Mouse (Mus musculus) cerebellum, adult 11 months (tissue): Measurements from ENCODE around the gene Tshz2.

Experiments used
- DNase-seq: peaks from one replicate; pipeline ENCODE4 v3.0.0; 2022

The Tshz2 gene

DNA sequence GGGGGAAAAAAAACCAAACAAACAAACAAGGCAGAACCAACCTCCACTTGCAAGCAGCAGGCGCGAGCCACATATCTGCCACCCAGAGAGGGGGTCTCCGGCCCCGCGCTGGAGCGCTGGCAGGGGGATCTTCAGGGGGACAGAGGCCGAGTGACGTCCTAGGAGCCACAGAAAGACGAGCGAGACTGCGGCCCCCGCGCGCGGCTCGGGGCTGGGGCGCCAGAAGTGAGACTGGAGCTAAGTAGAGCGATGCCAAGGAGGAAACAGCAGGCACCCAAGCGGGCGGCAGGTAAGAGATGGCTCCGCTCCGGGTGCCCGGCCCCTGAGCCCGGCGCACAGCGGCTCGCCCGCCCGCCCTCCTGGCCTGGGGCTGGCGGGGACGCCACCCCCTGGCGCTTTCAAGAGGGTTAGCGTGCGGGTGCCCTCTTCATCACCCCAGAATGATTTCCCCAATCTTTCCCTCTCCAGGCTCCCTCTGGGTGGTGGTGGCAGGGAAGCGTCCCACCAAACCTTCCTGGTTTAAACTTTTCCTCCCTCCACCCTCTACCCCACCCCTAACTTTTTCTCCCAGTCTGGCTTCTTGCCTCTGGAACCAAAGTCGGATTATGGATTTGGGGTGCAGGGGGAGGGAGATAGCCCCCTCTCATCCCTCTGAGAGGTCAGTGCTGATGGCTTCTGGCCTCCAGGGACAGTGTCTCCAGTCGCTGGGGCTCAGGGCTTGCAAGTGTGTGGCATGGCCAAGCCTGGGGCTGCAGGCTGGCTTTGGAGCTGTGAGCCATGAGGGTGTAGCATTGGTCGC, 877 bp downstream of the Tshz2 start:
- no peak for DNase-seq

DNA sequence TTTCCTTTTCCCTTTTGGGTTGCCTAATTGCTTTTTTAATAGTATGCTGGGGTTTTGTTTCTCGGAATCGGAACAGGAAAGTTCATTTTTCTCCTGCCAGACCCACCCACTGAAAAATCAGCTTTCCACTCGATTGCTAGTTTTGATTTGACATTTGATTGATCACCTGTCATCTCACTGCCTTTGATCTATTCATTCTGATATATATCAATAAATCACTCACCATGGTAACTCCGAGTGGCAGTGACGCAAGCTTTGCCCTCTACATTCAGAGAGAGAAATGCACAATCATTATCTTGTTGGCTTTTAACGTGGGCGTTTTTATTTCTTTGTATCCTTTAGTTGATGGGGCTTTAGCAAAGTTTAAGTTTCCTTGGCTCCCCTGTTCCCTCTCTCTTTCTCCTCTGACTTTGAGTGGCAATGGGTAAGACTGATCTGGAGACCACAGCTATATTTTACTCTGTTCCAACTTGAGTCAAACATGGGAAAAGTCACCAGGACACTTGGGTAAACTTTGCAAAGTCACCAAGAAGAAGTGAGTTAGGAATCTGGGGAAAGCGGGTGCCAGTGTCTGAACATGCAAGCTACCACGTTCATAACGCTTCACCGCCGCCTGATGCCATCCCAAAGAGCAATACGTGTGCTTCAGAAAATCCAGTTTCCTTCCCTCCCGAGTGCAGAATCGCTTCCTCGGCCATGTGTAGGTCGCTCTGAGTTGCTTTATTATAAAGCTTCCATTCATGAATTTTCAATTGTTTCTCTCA, 2.0 kb downstream of the Tshz2 start:
- no peak for DNase-seq

- DNase-seq: no peak
These were observed 2.6 kb downstream of the Tshz2 start for GRCm38 (mm10) chr2:169635428-169635827.

DNA sequence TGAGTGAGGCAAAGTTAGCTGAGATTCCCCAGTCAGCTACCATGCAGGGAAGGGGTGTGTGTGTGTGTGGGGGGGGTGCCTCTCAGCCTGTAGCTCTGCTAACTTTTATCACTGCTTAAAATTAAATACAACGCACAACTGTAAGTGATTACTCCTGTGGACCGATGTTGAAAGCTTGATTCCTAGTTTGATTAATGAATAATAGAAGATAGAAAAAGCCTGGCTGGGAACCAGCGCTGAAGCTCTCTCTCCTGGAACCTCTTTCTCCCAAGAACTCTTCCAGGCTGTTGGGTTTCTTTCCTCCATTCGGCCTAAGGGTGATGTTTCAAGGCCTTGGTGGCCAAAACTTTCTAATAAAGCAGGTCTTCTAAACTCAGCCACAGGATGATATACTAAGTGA, 3.6 kb downstream of the Tshz2 start:
- DNase-seq: no peak

DNA sequence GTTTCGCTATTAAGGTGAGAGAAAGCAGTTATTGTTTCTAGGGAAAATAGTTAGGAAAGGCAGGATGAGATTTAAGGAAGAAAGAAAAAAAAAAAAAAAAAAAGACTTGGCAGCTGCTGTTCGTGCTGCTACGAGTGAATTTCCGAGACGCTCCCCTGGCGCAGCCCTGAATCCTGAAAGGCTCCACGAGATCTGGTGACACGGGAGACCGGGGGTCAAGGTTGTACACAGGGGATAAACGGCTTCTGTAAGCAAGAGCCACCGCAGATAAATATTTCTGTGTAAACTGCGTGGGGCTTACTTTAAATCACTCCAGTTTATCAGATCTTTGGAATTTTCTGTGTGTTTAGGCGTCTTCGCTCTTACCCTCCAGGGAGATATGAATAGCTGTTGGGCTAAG, 8.7 kb downstream of the Tshz2 start:
- no peak for DNase-seq

DNA sequence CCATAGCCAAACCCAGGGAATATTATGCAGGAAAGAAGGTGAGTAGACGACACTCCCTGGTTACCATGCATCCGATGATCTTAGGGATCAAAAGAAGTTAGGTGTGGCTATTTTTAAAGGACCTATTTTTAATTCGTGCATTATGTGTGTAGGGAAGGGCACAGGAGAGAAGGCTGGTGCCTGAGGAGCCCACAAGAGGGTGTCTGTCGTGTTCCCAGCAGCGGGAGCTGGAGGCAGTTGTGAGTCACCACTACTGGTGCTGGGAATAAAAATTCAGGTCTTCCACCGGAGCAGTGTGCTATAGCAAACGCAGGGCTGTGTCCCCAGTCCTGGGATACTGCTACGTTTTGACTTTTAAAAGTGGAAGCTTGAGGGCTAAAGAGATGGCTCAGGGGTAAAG, 9.6 kb downstream of the Tshz2 start:
- no peak for DNase-seq

GRCm38 (mm10) chr2:169647091-169647490, 14.3 kb downstream of the Tshz2 start:
- no peak for DNase-seq

GRCm38 (mm10) chr2:169649262-169649885, 16.6 kb downstream of the Tshz2 start:
- DNase-seq: no peak

GRCm38 (mm10) chr2:169653282-169653681, 20.5 kb downstream of the Tshz2 start:
- DNase-seq: no peak

- no peak for DNase-seq
These were observed 31.0 kb downstream of the Tshz2 start for GRCm38 (mm10) chr2:169663792-169664191.

- no peak for DNase-seq
These were observed 38.5 kb downstream of the Tshz2 start for GRCm38 (mm10) chr2:169671264-169671663.

DNA sequence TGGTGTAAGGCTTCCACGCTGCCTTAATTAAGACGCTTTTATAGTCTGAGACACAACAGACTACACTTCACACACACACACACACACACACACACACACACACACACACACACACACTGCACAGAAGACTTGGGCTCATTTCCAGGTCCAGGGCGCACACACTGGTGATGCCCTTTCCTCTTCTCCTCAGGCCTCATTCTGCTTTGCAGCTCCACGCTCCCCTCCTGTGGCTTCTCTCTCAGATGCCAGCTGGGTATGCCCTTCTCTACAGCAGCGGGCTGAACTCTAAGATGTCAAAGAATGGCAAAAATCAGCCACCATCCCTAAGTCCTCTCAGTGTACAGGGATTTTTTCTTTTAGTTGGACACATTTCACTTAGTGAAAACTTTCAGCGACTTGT, 41.0 kb downstream of the Tshz2 start:
- DNase-seq: no peak

- no peak for DNase-seq
These were observed 41.4 kb downstream of the Tshz2 start for GRCm38 (mm10) chr2:169674209-169674608.

DNA sequence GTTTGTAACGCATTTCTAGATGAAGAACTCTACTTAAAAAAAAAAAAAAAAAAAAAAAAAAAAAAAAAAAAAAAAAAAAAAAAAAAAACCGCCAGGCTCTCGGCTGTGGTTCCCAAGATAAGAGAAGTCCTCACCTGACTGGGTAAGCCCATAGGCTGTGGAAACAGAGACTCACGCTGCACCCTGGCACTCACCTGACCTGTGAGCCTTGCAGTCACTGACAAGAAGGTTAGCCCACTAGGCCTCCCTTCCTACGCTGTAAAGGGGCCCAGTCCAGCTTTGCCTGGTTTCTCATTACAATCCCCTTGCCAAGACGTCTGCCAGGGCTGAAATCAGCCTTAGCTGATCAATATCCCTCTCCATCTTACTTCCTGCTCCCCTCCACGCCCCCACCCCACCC, 46.5 kb downstream of the Tshz2 start:
- no peak for DNase-seq

- DNase-seq: no peak
These were observed 47.1 kb downstream of the Tshz2 start for GRCm38 (mm10) chr2:169679951-169680350.

DNA sequence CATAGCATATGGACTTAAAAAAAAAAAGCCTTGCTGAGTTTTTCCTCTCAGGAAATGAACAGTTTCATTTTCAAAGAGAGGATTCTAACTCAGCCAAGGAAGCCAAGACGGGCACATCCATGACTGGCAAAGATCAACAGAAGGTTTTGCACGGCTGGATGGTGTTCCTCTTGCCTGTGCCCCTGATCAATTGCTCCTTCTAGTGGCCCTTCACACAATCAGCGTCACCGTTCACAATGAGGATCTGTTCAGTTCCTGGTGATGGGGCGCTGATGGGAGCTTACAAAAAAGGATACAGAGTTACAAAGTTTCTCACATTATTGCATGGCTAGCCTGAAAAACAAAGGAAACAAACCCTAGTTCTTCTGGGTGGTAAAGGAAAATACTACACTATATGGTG, 52.4 kb downstream of the Tshz2 start:
- DNase-seq: no peak

DNA sequence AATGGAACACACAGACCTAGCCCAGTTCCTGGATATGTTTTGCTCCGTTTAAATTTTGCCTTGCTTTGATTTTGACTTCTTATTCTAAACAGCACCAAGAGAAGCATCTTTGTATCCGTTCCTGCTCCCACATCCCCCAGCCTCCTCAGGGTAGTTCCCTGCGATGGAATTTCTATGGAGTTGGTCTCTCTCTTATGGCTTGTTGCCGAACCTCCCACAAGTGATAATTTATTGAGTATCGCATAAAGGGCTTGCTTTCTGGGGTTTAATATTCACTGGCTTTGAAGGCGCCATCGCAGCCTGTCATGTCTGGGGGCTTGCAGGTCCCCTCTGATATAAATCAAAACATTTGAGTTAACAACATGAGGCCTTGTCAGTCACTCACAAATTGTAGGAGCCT, 52.9 kb downstream of the Tshz2 start:
- no peak for DNase-seq

DNA sequence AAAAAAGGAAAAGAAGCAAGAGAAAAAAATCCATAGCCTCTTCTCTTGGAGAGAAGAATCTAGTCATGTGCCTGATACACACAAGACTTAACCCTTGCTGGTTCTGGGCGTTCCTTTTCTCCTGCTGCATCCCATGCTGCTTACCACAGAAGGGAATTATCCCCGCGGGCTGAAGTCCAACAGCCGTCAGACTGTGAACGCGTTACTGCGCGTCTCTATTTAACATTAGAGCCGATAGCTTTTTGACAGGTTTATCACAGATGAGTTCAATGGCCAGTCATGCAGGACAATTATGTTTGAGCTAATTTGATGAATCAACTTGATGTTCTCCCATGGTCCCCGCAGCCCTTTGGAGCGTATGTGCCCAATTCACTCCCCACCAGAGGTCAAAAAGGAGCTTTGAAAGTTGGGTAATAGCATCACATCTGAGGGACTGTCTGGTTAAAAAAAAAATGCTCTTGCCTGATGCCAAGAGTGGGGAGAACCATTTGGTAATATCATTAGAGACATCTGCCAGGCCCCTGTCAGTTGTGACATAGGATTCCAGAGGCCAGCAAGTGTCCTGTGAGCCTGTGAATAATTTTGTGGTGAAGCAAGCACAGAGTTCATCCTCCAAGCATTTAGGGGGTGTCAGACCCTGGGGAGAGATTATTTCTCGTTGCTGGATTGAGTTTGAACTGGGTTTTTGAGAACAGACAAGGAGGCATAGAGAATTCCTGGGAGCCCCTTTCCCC, 54.1 kb downstream of the Tshz2 start:
- no peak for DNase-seq

- DNase-seq: no peak
These were observed 57.2 kb downstream of the Tshz2 start for GRCm38 (mm10) chr2:169690054-169690453.

DNA sequence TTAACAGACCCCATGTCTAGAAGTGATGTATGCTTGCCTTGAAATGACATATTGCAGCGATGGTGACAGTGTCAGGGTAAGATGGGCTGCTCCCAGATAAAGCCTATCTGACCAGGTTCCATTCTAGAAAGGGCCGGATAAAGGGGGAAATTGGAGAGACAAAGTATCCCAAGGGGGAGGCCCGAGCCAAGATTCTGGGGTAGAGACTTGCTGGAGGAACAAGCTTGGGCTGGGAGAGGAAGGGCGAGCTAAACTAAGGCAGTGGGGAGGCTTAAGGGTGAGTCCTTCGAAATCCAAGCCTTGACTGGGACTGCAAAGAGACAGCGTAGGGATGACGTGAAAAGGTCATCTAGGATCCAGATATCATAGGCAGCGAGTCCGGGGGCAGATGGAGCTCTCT, 61.7 kb downstream of the Tshz2 start:
- DNase-seq: no peak

- DNase-seq: no peak
These were observed 62.2 kb downstream of the Tshz2 start for GRCm38 (mm10) chr2:169695025-169695424.

DNA sequence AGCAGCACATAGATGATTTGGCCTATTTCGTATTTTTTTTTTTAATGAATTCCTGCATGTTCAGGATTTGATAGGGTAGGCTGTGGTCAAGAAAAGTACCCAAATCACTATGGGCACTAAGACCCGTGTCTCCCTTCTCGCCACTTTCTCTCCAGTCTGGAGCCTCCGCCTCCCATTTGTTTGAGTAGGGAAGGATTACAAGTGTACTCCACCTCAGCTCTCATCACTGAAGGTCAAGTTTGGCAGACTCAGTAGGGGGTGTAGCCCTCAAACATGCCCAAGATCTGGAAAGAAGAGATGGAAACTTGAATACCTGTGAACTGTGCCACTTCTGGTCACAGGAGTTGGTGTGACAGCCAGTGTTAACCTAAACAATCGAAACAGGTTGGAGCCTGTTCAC, 66.3 kb downstream of the Tshz2 start:
- DNase-seq: no peak

DNA sequence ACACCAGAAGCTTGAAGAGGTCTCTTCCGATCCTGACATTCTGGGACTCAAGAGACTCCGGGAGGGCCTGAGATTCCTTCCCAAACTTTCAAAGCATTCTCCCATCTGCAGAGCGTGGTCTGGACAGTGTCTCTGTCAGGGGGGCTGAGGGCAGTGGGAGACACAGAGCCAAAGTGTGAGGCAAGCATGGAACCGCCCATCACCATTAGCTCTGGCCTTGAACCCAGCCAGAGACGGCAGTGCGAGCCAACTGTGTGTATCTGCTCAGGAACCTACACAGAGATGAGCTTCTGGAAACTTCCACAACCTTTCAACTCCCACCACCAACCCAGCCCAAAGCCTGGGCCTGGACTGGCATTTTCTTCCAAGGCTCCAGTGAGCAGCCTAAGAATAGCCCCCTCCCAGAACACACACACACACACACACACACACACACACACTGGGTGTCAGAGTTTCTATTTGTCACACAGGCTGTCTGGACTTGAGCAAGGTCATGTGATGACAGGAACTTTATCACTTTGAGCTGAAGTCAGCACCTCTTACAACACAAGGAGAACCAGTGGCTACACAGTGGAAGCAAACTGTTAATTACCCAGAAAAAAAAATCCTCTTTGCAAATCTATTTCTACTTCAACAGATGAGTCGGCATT, 67.2 kb downstream of the Tshz2 start:
- DNase-seq: no peak
